Mouse (Mus musculus): ENCODE results near the gene Pcca.

GRCm38 (mm10) chr14:122675661-122676060, 141.5 kb downstream of the Pcca start:
- TF ChIP-seq ZNF384 (IDR thresholded peaks at IDR 0.05; ENCODE audit: low read depth, low read length) (no peak), CHD2 (IDR thresholded peaks at IDR 0.05; ENCODE audit: low read depth, low read length) (no peak), MAFK (IDR thresholded peaks at IDR 0.05; ENCODE audit: insufficient read depth, low read depth, low read length) (no peak), HCFC1 (IDR thresholded peaks at IDR 0.05; ENCODE audit: borderline replicate concordance, insufficient read depth, low read length) (no peak)

Data from ES-E14 (cell line).